Mouse (Mus musculus) lung, postnatal 0 days (tissue): ENCODE data around the gene Fam181b.

Experiments used
- CTCF ChIP-seq: IDR thresholded peaks from 2 replicates; pipeline ENCODE4 v1.5.1; 2016; ENCODE audit warnings: antibody characterized with exemption, mild to moderate bottlenecking
- EP300 ChIP-seq: IDR thresholded peaks from 2 replicates; pipeline ENCODE4 v1.6.1; 2016; ENCODE audit warnings: antibody characterized with exemption, mild to moderate bottlenecking, control low read depth

DNA sequence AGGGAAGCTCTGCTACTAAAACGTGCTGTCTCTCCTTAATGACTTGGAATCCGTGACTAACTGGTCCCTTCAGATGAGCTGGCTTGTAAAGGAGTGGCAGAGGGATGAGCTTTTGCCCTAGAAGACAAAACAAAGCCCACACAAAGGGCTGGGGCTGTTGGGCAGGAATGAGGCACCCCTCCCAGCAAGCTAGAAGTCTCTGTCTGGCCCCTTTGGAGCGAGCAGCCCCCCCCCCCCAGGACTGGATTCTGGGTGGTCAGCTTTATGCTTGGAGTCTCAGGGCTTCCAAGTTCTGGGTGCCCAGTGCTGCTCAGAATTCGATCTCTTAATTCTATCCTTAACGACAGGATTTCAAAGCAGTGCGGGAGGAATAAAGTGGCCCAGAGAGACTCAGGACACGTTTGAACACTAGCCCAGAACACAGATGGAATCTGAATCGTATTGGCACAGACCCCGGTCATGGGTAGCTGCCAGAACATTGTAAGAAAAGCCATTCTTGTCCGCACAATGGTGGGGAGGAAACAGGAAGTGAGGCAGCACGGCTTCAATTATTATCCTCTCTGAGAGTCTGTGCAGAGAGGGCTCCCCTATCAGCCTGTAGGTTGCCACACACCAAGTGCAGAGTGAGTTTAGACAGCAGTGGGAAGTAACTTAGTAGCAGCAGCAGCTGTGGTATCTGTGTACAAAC is 13.8 kb downstream of the Fam181b start:
- TF ChIP-seq CTCF (peak; percentile 30), EP300 (peak; percentile 52; the same call in 1 of the 2 replicates)
